Mouse (Mus musculus) lung, postnatal 4 days (tissue): ENCODE measurements at regions not wholly inside any gene's neighbourhood (a gene's known extent, or its start where the extent isn't known, plus 50 kb on each side); places are given as distances from the start of the nearest gene placed in this dataset.

ENCODE experiments used
- DNase-seq, 2 experiments: peaks; one replicate each; pipeline ENCODE4 v3.0.0; 2021

- no peak for DNase-seq
These were observed 422.6 kb upstream of the Castor2 start for GRCm38 (mm10) chr5:133676791-133677450.

GRCm38 (mm10) chr5:133675636-133676035 is 423.9 kb upstream of the Castor2 start:
- no peak for DNase-seq

GRCm38 (mm10) chr5:133666473-133666872 is 433.0 kb upstream of the Castor2 start:
- DNase-seq, result peak; percentile 29 to 51

GRCm38 (mm10) chr5:133662474-133663256 is 436.8 kb upstream of the Castor2 start:
- no peak for DNase-seq

GRCm38 (mm10) chr5:133660351-133660750 is 439.2 kb upstream of the Castor2 start:
- no peak for DNase-seq

- no peak for DNase-seq
These were observed 442.7 kb upstream of the Castor2 start for GRCm38 (mm10) chr5:133656837-133657236.

GRCm38 (mm10) chr5:133653431-133653830 is 446.1 kb upstream of the Castor2 start:
- DNase-seq, result no peak

- DNase-seq, result no peak
These were observed 449.3 kb upstream of the Castor2 start for GRCm38 (mm10) chr5:133650246-133650645.

GRCm38 (mm10) chr5:133645696-133646195 is 453.8 kb upstream of the Castor2 start:
- DNase-seq, result no peak

GRCm38 (mm10) chr5:133643326-133643725 is 456.2 kb upstream of the Castor2 start:
- DNase-seq, result no peak

- DNase-seq, result no peak
These were observed 465.0 kb upstream of the Castor2 start for GRCm38 (mm10) chr5:133634481-133634880.

- no peak for DNase-seq
These were observed 467.7 kb upstream of the Castor2 start for GRCm38 (mm10) chr5:133631812-133632211.

GRCm38 (mm10) chr5:133619347-133619746 is 480.2 kb upstream of the Castor2 start:
- DNase-seq, result peak in 1 of 2 experiments; percentile 21

GRCm38 (mm10) chr5:133601241-133601739 is 498.2 kb upstream of the Castor2 start:
- no peak for DNase-seq

- DNase-seq, result peak in 1 of 2 experiments; percentile 4
These were observed 498.9 kb upstream of the Castor2 start for GRCm38 (mm10) chr5:133600630-133601029.

- peak; percentile 4 to 24 for DNase-seq
These were observed 501.4 kb upstream of the Castor2 start for GRCm38 (mm10) chr5:133598105-133598504.

- no peak for DNase-seq
These were observed 513.0 kb upstream of the Castor2 start for GRCm38 (mm10) chr5:133586492-133586891.

- peak; percentile 20 to 40 for DNase-seq
These were observed 514.3 kb upstream of the Castor2 start for GRCm38 (mm10) chr5:133585181-133585580.

- no peak for DNase-seq
These were observed 522.9 kb upstream of the Castor2 start for GRCm38 (mm10) chr5:133576595-133576994.

- no peak for DNase-seq
These were observed 530.4 kb upstream of the Castor2 start for GRCm38 (mm10) chr5:133569096-133569495.

GRCm38 (mm10) chr5:133566506-133566905 is 533.0 kb upstream of the Castor2 start:
- no peak for DNase-seq

- DNase-seq, result no peak
These were observed 548.9 kb upstream of the Castor2 start for GRCm38 (mm10) chr5:133550657-133551056.

- DNase-seq, result no peak
These were observed 557.3 kb upstream of the Castor2 start for GRCm38 (mm10) chr5:133542217-133542616.

GRCm38 (mm10) chr5:133532678-133533077 is 566.8 kb upstream of the Castor2 start:
- no peak for DNase-seq
